Mouse (Mus musculus) heart, postnatal 0 days (tissue): ENCODE data around the gene Hus1b. TPM values are rescaled to one million over a fixed set of nuclear protein-coding genes. Genes with fewer than 3 reads are reported as not detected.

Experiments used
- ATAC-seq: fragments of 200-750 bp; cut with Nextera tagmentation; 2 replicates; pipeline ENCODE4 v1.8.0; 2017; ENCODE audit warnings: low read depth, moderate number of reproducible peaks, moderate library complexity; ENCODE audit not compliant: insufficient read depth
- DNase-seq: peaks from one replicate; pipeline ENCODE4 v3.0.0-alpha.2; 2016; ENCODE audit warnings: low spot score
- H3K27ac ChIP-seq: fragments of 300-500 bp; sonication (generic); 2 replicates; pipeline ENCODE4 v1.5.1; 2014; ENCODE audit warnings: low read depth, mild to moderate bottlenecking
- H3K27me3 ChIP-seq: fragments of 300-500 bp; sonication (generic); 2 replicates; pipeline ENCODE4 v1.6.1; 2014; ENCODE audit warnings: low read length, mixed read lengths; ENCODE audit not compliant: control insufficient read depth, insufficient read depth
- H3K36me3 ChIP-seq: fragments of 300-500 bp; sonication (generic); replicated peaks from 2 replicates; pipeline ENCODE4 v1.6.1; 2014; ENCODE audit warnings: low read length, mixed read lengths; ENCODE audit not compliant: control insufficient read depth, insufficient read depth
- H3K4me1 ChIP-seq: fragments of 300-500 bp; sonication (generic); 2 replicates; pipeline ENCODE4 v1.6.1; 2014; ENCODE audit warnings: antibody characterized with exemption; ENCODE audit not compliant: control insufficient read depth, insufficient read depth
- H3K4me2 ChIP-seq: fragments of 300-500 bp; sonication (generic); 2 replicates; pipeline ENCODE4 v1.6.1; 2014; ENCODE audit warnings: low read depth, mild to moderate bottlenecking, low read length, moderate library complexity
- H3K4me3 ChIP-seq: fragments of 300-500 bp; sonication (generic); 2 replicates; pipeline ENCODE4 v1.5.1; 2014; ENCODE audit warnings: low read depth, low read length
- H3K9ac ChIP-seq: fragments of 300-500 bp; sonication (generic); replicated peaks from 2 replicates; pipeline ENCODE4 v1.6.1; 2014; ENCODE audit warnings: low read depth, low read length, mixed read lengths
- H3K9me3 ChIP-seq: fragments of 300-500 bp; sonication (generic); replicated peaks from 2 replicates; pipeline ENCODE4 v1.6.1; 2016; ENCODE audit warnings: low read length; ENCODE audit not compliant: control insufficient read depth
- CTCF ChIP-seq: IDR thresholded peaks from 2 replicates; pipeline ENCODE4 v1.5.1; 2016; ENCODE audit warnings: antibody characterized with exemption, control low read depth, low read depth
- EP300 ChIP-seq: IDR thresholded peaks from 2 replicates; pipeline ENCODE4 v1.6.1; 2016; ENCODE audit warnings: antibody characterized with exemption, low read depth
- WGBS: fragments of 180-500 bp; shearing (Covaris S2); extraction: QIAGEN DNeasy Blood & Tissue Kit; methylation state at CpG from one replicate; pipeline ENCODE4 v1.1.7; 2014; 5-methylcytosine and 5-hydroxymethylcytosine counted together
- polyA plus RNA-seq: library from polyadenylated mRNA; unstranded; fragments of >200 nt; fragmentation: Nextera tagmentation; extraction: Ambion mirVana; gene quantifications from 2 replicates; pipeline ENCODE4 v1.2.1, GENCODE M21; 2015
- total RNA-seq: library from RNA; depleted of rRNA; stranded (reverse); fragments of >200 nt; gene quantifications from 2 replicates; pipeline ENCODE4 v1.2.3, GENCODE M21; 2014; ENCODE audit warnings: low replicate concordance; rRNA removed

The Hus1b gene
- total and polyA plus RNA-seq, 2 experiments from 2014 or later = not detected

DNA sequence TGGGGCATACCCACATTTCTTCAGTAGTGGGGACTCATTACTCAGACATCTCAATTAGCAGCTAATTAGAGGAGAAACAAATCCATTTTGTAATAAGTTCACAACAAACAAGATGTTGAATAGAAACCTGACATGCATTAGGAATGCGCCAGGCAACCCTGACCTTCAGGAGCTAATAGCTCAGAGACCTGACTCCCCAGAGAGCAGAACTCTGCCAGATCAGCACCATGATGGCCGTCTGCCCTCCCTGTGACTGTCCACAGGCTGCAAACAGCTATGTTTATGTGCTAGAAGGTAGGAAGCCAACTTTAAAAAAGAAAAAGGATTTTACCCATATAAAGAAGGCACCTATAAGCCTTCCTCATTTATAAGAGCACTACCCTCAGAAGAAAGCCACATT, 45.3 kb downstream of the Hus1b start:
- Histone ChIP-seq H3K4me3 (no peak overlapping the region), H3K9me3 (no peaks in the 10 kb centered on the region), H3K4me2 (no peak overlapping the region), H3K9ac (no peak overlapping the region), H3K36me3 (peaks cover 28% of the 10 kb centered on the region), H3K27ac (no peak overlapping the region), H3K4me1 (no peaks in the 10 kb centered on the region), H3K27me3 (no peaks in the 10 kb centered on the region)
- no peak for DNase-seq
- 75% methylated on average over 2 of the region's 2 CpGs for WGBS
- ATAC-seq = no peak
- no peak for TF ChIP-seq CTCF

DNA sequence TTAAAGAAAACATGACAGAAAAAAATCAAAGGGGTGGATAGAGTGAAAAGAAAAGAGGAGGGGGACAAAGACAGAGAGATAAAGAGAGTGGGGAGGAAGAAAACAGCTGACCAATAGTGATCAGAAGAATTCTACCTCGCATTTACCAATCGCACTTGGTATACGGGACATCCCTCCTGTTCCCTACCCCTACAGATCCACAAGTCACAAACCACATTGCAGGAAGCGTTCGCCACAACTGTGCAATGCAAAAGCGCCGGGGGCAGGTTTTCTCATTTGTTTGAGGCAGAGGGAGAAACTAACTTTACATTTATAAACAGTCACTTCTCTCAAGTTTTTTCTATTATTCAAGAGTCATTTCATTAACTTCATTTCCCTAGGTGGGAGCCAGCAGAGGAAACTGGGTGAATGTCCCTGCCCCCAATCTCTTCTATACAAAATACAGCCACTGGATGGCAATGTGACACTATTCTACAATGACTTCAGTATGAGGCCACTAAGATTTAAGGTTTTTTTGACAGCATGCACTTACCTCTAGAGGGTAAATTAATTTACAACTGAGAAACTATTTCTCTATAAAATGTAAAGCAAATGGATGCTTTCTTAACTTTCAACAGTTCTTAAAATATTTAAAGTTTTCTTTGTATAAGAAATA, 46.0 kb downstream of the Hus1b start:
- H3K36me3 ChIP-seq = peaks cover 28% of the 10 kb centered on the region
- DNase-seq (no peak), ATAC-seq (no peak)
- no peak overlapping the region for H3K27ac ChIP-seq
- H3K9ac ChIP-seq = no peak overlapping the region
- 84% methylated on average over 7 of the region's 7 CpGs for WGBS
- H3K27me3 ChIP-seq = no peaks in the 10 kb centered on the region
- H3K4me1 ChIP-seq = no peaks in the 10 kb centered on the region
- TF ChIP-seq EP300 = no peak
- peak; percentile 49 for TF ChIP-seq CTCF
- no peaks in the 10 kb centered on the region for H3K9me3 ChIP-seq
- H3K4me3 ChIP-seq = no peak overlapping the region
- no peak overlapping the region for H3K4me2 ChIP-seq

Other genes with a start within 250 kb of the Hus1b start
- gene Irf4, start 198.5 kb downstream of the Hus1b start, total RNA-seq = not detected in 2 replicates
- 0.03 and 0.04 TPM in 2 replicates for gene Irf4, start 198.5 kb downstream of the Hus1b start, polyA plus RNA-seq
- gene Exoc2, start 26.3 kb upstream of the Hus1b start, total RNA-seq = 15.3 and 15.8 TPM in 2 replicates
- 12.6 and 13.3 TPM in 2 replicates for gene Exoc2, start 26.3 kb upstream of the Hus1b start, polyA plus RNA-seq
- gene Gm5447, start 26.4 kb upstream of the Hus1b start, total RNA-seq = not detected in 2 replicates
- not detected in 2 replicates for gene Gm5447, start 26.4 kb upstream of the Hus1b start, polyA plus RNA-seq